ENCODE assay signal across 8 mouse cellular contexts in genomic region chr12:75668916-75669257, GRCm38 (mm10). TPM values are rescaled to one million over a fixed set of nuclear protein-coding genes. Genes with fewer than 3 reads are reported as not detected.
DNase-seq lines count a peak whose midpoint lies in the region; ATAC-seq and TF ChIP-seq lines count a peak whose summit lies in the region.

No protein-coding gene starts in this region.

- H3K4me3 ChIP-seq in spleen, adult 2 months (ENCODE audit: extremely low read depth, insufficient read depth, insufficient read length) = peak overlapping the region; percentile 80
- H3K4me3 ChIP-seq in embryonic facial prominence, embryonic 13.5 days = peak overlapping the region; percentile 66
- peak overlapping the region; percentile 70 for H3K4me3 ChIP-seq in limb, embryonic 10.5 days
- H3K4me3 ChIP-seq in neural tube, embryonic 15.5 days (replicated peaks) = peak overlapping the region; percentile 72

- no peaks in the 10 kb centered on the region for H3K27me3 ChIP-seq in spleen, adult 2 months (ENCODE audit: control insufficient read depth, insufficient read depth, low read length)
- no peaks in the 10 kb centered on the region for H3K27me3 ChIP-seq in embryonic facial prominence, embryonic 13.5 days
- no peaks in the 10 kb centered on the region for H3K27me3 ChIP-seq in limb, embryonic 10.5 days (ENCODE audit: low read depth, poor library complexity, severe bottlenecking)
- no peaks in the 10 kb centered on the region for H3K27me3 ChIP-seq in neural tube, embryonic 15.5 days (replicated peaks)

- H3K9ac ChIP-seq in embryonic facial prominence, embryonic 13.5 days = peak overlapping the region; percentile 80
- peak overlapping the region; percentile 62 for H3K9ac ChIP-seq in neural tube, embryonic 15.5 days (replicated peaks)

- H3K27ac ChIP-seq in spleen, adult 2 months (ENCODE audit: insufficient read depth, low read length) = peak overlapping the region; percentile 79
- peak overlapping the region; percentile 86 for H3K27ac ChIP-seq in embryonic facial prominence, embryonic 13.5 days
- H3K27ac ChIP-seq in limb, embryonic 10.5 days = peak overlapping the region; percentile 90
- H3K27ac ChIP-seq in neural tube, embryonic 15.5 days (replicated peaks) = peak overlapping the region; percentile 85

- ATAC-seq in embryonic facial prominence, embryonic 13.5 days (ENCODE audit: insufficient number of reproducible peaks, insufficient read depth, low FRiP score, low TSS enrichment, low read depth) = peak; percentile 8; the same call in 1 of the 2 replicates
- no peak for ATAC-seq in neural tube, embryonic 15.5 days (ENCODE audit: low FRiP score)

- TF ChIP-seq CTCF in spleen, adult 2 months (IDR thresholded peaks at IDR 0.05; ENCODE audit: extremely low read depth, insufficient read depth, insufficient read length, insufficient replicate concordance) = no peak

- no peaks in the 10 kb centered on the region for H3K36me3 ChIP-seq in spleen, adult 2 months (ENCODE audit: control insufficient read depth, insufficient read depth, low read length)
- no peaks in the 10 kb centered on the region for H3K36me3 ChIP-seq in embryonic facial prominence, embryonic 13.5 days
- H3K36me3 ChIP-seq in limb, embryonic 10.5 days = no peaks in the 10 kb centered on the region
- no peaks in the 10 kb centered on the region for H3K36me3 ChIP-seq in neural tube, embryonic 15.5 days

- H3K4me2 ChIP-seq in embryonic facial prominence, embryonic 13.5 days = peak overlapping the region; percentile 80
- peak overlapping the region; percentile 63 for H3K4me2 ChIP-seq in neural tube, embryonic 15.5 days

- peaks cover 8% of the 10 kb centered on the region; the same call in 1 of the 2 replicates for H3K4me1 ChIP-seq in spleen, adult 2 months (ENCODE audit: control insufficient read depth, insufficient read depth, insufficient read length)
- peaks cover 14% of the 10 kb centered on the region for H3K4me1 ChIP-seq in embryonic facial prominence, embryonic 13.5 days
- peaks cover 24% of the 10 kb centered on the region for H3K4me1 ChIP-seq in limb, embryonic 10.5 days
- H3K4me1 ChIP-seq in neural tube, embryonic 15.5 days = peaks cover 15% of the 10 kb centered on the region

- WGBS in spleen, adult 2 months = under 1% methylated on average over 9 of the region's 9 CpGs
- under 1% methylated on average over 9 of the region's 9 CpGs for WGBS in embryonic facial prominence, embryonic 13.5 days
- whole genome bisulfite sequencing in limb, embryonic 10.5 days = 3% methylated on average over 9 of the region's 9 CpGs
- WGBS in neural tube, embryonic 15.5 days = 2% methylated on average over 9 of the region's 9 CpGs

- no peaks in the 10 kb centered on the region for H3K9me3 ChIP-seq in embryonic facial prominence, embryonic 13.5 days
- H3K9me3 ChIP-seq in limb, embryonic 10.5 days (replicated peaks) = no peaks in the 10 kb centered on the region
- no peaks in the 10 kb centered on the region for H3K9me3 ChIP-seq in neural tube, embryonic 15.5 days (replicated peaks)

- TF ChIP-seq POLR2A in spleen, adult 2 months (IDR thresholded peaks at IDR 0.05; ENCODE audit: low read depth, low read length) = no peak

- DNase-seq in spleen, adult 2 months (ENCODE audit: low read depth in 1 of 2, low spot score in 2 of 2) = no peak
- no peak for DNase-seq in spleen, postnatal 36 days (ENCODE audit: low spot score in 2 of 2)
- no peak for DNase-seq in limb, embryonic 10.5 days (ENCODE audit: low spot score)
- no peak for DNase-seq in spleen, adult 12 weeks (ENCODE audit: low spot score)
- DNase-seq in adrenal gland, adult (ENCODE audit: inconsistent age in 2 of 2, low spot score in 1 of 2) = no peak
- no peak for DNase-seq in kidney, adult 9 months

RNA-seq across cellular contexts. Expression of gene Wdr89, which starts 0.5 kb away (rescaled TPM):
- 3.0 and 4.0 TPM in 2 replicates for polyA plus RNA-seq in spleen, adult 2 months (2012; rRNA removed)
- 13.7 and 18.1 TPM in 2 replicates for polyA plus RNA-seq in embryonic facial prominence, embryonic 13.5 days (2015; fragmentation: Nextera tagmentation; extraction: Ambion mirVana)
- polyA plus RNA-seq in limb, embryonic 10.5 days (2016; fragmentation: Nextera tagmentation; extraction: Ambion mirVana) = 15.2 and 17.5 TPM in 2 replicates
- 5.2 and 7.2 TPM in 2 replicates for polyA plus RNA-seq in neural tube, embryonic 15.5 days (2015; fragmentation: Nextera tagmentation; extraction: Ambion mirVana)
